Mouse (Mus musculus) embryonic fibroblast, embryonic 13.5 days (primary cell): ENCODE measurements around the gene Kif21b. TPM values are rescaled to one million over a fixed set of nuclear protein-coding genes. Genes with fewer than 3 reads are reported as not detected.

Experiments
- H3K27ac ChIP-seq: 2 replicates; pipeline ENCODE4 v1.5.1; 2012; ENCODE audit warnings: low read length, control low read depth, inconsistent platforms; ENCODE audit not compliant: insufficient read depth
- H3K4me1 ChIP-seq: 2 replicates; pipeline ENCODE4 v1.6.1; 2011; ENCODE audit warnings: low read length; ENCODE audit not compliant: control insufficient read depth, insufficient read depth
- H3K4me3 ChIP-seq: 2 replicates; pipeline ENCODE4 v1.5.1; 2011; ENCODE audit warnings: mild to moderate bottlenecking, control low read depth, low read length; ENCODE audit not compliant: insufficient read depth
- CTCF ChIP-seq: IDR thresholded peaks from 2 replicates; pipeline ENCODE4 v1.5.1; 2011; ENCODE audit warnings: mild to moderate bottlenecking, control low read depth, low read length, moderate library complexity, borderline replicate concordance; ENCODE audit not compliant: insufficient read depth
- POLR2A ChIP-seq: IDR thresholded peaks from 2 replicates; pipeline ENCODE4 v1.6.1; 2011; ENCODE audit warnings: low read depth, mild to moderate bottlenecking, control low read depth, low read length, moderate library complexity
- polyA plus RNA-seq: library from polyadenylated mRNA; stranded (reverse); fragments of >200 nt; gene quantifications from 2 replicates; pipeline ENCODE4 v1.2.4, GENCODE M21; 2011; ENCODE audit warnings: low read depth; ENCODE audit not compliant: missing spikeins, insufficient read length

Gene Kif21b
- polyA plus RNA-seq, 1 experiment, result 19.4 TPM

DNA sequence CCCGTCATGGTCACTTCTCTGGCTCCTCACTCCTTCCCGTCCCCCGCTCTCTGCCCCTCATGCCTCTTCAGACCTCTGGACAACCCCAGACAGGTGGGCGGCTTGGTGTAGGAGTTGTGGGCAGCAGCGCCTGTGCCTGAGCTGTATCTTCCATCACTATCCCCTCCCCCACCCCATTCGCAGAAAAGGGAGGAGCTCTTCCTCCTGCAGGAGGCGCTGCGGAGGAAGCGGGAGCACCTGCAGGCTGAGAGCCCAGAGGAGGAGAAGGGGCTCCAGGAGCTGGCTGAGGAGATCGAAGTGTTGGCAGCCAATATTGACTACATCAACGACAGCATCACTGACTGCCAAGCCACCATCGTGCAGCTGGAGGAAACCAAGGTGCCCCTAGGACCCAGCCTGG, 28.6 kb downstream of the Kif21b start:
- Histone ChIP-seq H3K4me1 (no peaks in the 10 kb centered on the region), H3K4me3 (no peak overlapping the region), H3K27ac (no peak overlapping the region)
- no peak for TF ChIP-seq CTCF
- TF ChIP-seq POLR2A, result no peak

DNA sequence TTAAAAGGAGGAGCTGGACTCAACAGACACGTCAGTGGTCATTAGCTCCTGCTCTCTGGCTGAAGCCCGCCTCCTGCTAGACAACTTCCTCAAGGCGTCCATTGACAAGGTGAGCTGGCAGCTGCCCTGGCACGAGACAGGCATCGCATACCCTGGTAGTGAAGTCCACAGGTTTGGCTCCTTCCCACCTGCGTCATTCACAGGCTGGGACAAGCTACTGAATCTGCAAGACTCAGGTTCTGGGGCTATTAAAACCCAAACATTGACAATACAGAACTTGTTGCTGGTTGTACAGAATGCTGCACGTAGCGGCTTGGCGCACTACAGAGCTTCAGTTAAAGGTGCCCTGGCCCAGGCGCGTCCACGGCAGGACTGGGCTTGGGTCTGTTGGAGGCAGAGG, 29.1 kb downstream of the Kif21b start:
- no peak overlapping the region for H3K4me3 ChIP-seq
- H3K4me1 ChIP-seq, result no peaks in the 10 kb centered on the region
- H3K27ac ChIP-seq, result no peak overlapping the region
- TF ChIP-seq CTCF, result no peak
- no peak for TF ChIP-seq POLR2A

DNA sequence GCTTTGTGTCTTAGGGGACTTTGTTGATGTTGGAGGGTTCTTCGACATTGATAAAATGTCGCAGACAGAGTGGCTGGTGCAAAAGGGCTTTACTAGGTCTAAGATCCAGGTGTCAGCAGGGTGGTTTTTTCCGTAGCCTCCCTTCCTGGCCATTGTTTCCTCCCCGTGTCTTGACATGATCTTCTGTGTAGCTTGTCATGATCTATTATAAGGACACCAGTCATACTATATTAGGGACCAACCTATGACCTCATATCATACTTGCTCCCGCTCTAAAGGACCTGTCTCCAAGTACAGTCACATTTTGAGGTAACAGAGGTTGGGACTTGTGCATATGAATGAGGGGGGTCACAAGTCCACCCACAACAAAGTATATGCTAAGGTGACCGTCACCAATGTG, 29.7 kb downstream of the Kif21b start:
- Histone ChIP-seq H3K4me3 (no peak overlapping the region), H3K4me1 (no peaks in the 10 kb centered on the region), H3K27ac (no peak overlapping the region)
- TF ChIP-seq POLR2A, result no peak
- TF ChIP-seq CTCF, result no peak

DNA sequence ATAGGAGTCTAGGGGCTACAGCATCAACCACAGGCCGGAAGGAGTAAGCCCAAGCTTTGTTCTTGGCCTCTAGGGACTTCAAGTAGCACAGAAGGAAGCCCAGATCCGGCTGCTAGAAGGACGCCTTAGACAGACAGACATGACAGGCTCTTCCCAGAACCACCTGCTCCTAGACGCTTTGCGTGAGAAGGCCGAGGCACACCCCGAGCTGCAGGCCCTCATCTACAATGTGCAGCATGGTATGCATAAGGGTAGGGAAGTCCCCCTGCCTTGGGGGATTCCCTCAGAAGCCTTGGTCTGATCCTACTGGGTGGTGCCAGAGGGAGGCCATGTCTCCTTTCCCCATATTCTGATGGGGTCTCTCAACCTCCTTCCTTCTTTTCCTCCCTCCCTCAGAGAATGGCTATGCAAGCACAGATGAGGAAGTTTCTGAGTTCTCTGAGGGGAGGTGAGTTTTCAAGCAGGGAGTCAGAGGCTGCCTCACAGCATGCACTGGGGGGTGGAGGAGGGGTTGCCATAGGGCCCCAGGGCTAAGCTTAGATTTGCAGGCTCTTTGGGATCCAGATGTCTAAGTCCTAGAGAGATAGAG, 30.2 kb downstream of the Kif21b start:
- Histone ChIP-seq H3K4me1 (no peaks in the 10 kb centered on the region), H3K4me3 (no peak overlapping the region), H3K27ac (no peak overlapping the region)
- no peak for TF ChIP-seq POLR2A
- no peak for TF ChIP-seq CTCF

DNA sequence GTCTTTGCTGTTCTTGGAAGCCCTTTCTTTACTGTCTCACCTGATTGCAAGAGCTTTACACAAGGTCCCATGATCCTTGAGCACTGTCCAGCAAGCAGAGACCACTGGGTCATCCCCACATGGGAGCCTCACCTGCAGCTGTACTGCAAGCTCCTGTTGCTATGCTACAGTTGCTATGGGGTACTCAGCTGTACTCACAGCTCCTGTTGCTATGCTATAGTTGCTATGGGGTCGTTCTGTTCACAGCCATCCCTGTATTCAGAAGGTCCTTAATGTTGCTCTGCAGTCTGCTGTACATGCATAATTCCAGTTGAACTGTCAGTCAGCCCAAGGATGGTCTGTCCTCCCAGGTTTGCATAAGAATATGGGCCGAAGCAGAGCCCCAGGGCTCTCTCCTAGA, 34.2 kb downstream of the Kif21b start:
- TF ChIP-seq CTCF (no peak), POLR2A (no peak)
- H3K4me3 ChIP-seq, result no peak overlapping the region

DNA sequence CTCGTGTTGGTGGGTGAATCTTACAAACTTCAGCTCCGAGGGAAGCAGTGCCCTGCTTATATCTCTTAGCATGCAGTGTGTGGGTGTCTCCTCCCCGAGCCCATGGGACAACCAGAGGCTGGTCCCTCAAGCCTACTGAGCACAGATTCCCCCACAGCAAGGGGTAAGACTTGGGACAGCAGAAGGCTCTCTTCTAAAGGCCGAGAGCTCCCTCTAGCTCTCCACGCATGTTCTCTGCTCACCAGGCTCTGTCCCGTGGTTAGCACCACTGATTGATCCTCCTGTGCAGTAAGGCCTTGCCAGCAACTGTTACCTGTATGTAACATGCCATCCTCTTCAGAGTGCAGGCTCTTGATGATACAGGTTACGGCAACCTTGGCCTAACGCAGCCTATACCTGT, 36.5 kb downstream of the Kif21b start:
- TF ChIP-seq POLR2A, result no peak
- peak; percentile 50; the same call in 1 of the 2 replicates for TF ChIP-seq CTCF
- Histone ChIP-seq H3K4me1 (no peaks in the 10 kb centered on the region), H3K27ac (no peak overlapping the region), H3K4me3 (no peak overlapping the region)

More for the DNA sequence above, 34.2 kb downstream of the Kif21b start:
- Histone ChIP-seq H3K4me1 (no peaks in the 10 kb centered on the region), H3K27ac (no peak overlapping the region)

DNA sequence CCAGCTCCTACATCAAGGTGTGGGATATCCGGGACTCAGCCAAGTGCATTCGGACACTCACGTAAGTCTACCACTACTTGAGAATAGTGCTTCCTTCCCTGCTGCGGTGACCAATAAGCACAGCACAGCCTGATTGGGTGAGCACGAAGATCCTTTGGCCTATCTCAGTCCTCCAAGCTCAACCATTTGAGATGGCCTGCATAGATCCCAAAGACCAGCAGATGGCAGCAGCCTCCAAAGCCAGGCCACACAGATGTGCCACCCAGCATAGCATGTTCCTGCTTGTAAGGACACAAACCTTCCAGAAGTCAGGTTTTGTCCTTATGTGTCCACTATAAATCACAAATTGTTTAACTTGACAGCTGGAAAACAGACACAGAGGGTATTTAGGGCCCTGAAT, 38.9 kb downstream of the Kif21b start:
- Histone ChIP-seq H3K27ac (no peak overlapping the region), H3K4me1 (no peaks in the 10 kb centered on the region), H3K4me3 (no peak overlapping the region)
- TF ChIP-seq CTCF (peak; percentile 84; the same call in 1 of the 2 replicates), POLR2A (no peak)

DNA sequence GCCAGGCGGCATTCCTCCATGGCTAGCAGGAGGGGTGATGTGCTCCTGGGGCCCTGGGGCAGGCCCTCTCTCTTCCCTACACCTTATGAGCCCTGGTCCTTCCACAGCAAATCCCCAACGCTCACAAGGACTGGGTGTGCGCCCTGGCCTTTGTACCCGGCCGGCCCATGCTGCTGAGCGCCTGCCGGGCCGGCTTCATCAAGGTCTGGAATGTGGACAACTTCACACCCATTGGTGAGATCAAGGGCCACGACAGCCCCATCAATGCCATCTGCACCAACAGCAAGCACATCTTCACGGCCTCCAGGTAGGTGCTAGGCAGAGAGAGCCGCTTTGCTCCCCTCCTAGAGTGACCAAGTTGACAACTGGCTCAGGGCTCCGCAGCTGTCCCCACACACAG, 41.5 kb downstream of the Kif21b start:
- H3K4me1 ChIP-seq, result no peaks in the 10 kb centered on the region
- no peak overlapping the region for H3K27ac ChIP-seq
- TF ChIP-seq CTCF (no peak), POLR2A (no peak)
- H3K4me3 ChIP-seq, result no peak overlapping the region

DNA sequence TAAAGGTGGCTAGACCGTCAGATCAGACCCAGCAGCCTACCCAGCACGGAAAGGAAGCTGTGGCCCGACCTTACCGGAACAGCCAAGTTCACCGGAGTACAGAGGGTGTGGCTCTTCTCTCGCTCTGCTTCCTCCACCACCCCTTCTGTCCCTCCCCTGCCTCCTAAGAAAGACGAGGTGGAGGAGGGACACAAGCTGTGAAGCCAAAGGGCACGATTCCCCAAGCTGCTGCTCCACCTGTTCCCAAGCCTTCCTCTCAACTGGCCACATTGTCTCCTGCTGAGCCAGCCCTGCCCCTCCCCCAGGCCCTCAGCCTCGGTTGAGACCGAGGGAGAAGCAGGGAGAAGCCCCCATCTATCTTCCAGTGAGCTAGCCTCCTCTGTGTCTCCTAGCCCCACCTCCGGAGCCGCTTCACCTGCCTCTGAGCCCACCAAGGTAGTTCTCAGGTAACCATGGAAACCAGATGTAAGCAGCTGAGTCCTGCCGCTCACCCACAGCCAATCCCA, 43.0 kb downstream of the Kif21b start:
- no peaks in the 10 kb centered on the region for H3K4me1 ChIP-seq
- TF ChIP-seq CTCF, result no peak
- TF ChIP-seq POLR2A, result no peak
- H3K27ac ChIP-seq, result no peak overlapping the region
- H3K4me3 ChIP-seq, result no peak overlapping the region

DNA sequence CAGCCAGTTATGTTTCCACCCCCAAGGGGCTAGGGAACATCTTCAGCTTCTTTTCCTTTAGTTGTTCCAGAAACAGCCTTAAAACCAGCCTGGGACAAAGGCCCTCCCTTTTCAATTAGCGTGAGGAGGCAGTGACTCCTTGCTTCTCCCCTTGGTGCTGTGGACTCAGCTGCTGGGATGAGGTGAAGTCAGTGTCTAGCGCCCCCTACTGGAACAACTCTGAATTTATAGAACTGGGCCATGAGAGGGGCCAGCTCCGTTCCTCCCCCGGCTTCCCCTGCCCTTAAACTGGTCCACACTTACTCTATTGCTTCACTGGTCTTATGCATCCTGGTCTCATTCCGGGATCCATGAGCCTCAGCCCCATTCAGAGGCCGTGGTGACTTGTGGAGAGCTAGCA, 44.0 kb downstream of the Kif21b start:
- TF ChIP-seq CTCF (peak; percentile 56; the same call in 1 of the 2 replicates), POLR2A (no peak)
- no peaks in the 10 kb centered on the region for H3K4me1 ChIP-seq
- H3K27ac ChIP-seq, result no peak overlapping the region
- no peak overlapping the region for H3K4me3 ChIP-seq
